Mouse (Mus musculus) heart, embryonic 11.5 days (tissue): Measurements from ENCODE around the gene Opn4. TPM values are rescaled to one million over a fixed set of nuclear protein-coding genes. Genes with fewer than 3 reads are reported as not detected.

Experiments used
- ATAC-seq: fragments of 200-750 bp; cut with Nextera tagmentation; replicated peaks from 2 replicates; pipeline ENCODE4 v1.8.0; 2017; ENCODE audit warnings: moderate library complexity; ENCODE audit not compliant: insufficient number of reproducible peaks, low FRiP score, low TSS enrichment
- H3K27ac ChIP-seq: fragments of 300-500 bp; sonication (generic); 2 replicates; pipeline ENCODE4 v1.5.1; 2014; ENCODE audit warnings: mild to moderate bottlenecking, low read depth, low read length
- H3K27me3 ChIP-seq: fragments of 300-500 bp; sonication (generic); 2 replicates; pipeline ENCODE4 v1.6.1; 2014; ENCODE audit warnings: mild to moderate bottlenecking, low read length, mixed read lengths; ENCODE audit not compliant: control insufficient read depth, insufficient read depth
- H3K36me3 ChIP-seq: fragments of 300-500 bp; sonication (generic); 2 replicates; pipeline ENCODE4 v1.6.1; 2014; ENCODE audit warnings: mild to moderate bottlenecking, low read length, moderate library complexity, mixed read lengths; ENCODE audit not compliant: control insufficient read depth, insufficient read depth
- H3K4me1 ChIP-seq: fragments of 300-500 bp; sonication (generic); 2 replicates; pipeline ENCODE4 v1.6.1; 2014; ENCODE audit warnings: low read length; ENCODE audit not compliant: control insufficient read depth, insufficient read depth
- H3K4me2 ChIP-seq: fragments of 300-500 bp; sonication (generic); 2 replicates; pipeline ENCODE4 v1.6.1; 2014; ENCODE audit warnings: mild to moderate bottlenecking, moderate library complexity
- H3K4me3 ChIP-seq: fragments of 300-500 bp; sonication (generic); 2 replicates; pipeline ENCODE4 v1.5.1; 2014; ENCODE audit warnings: low read depth, low read length
- H3K9ac ChIP-seq: fragments of 300-500 bp; sonication (generic); 2 replicates; pipeline ENCODE4 v1.6.1; 2014; ENCODE audit warnings: mild to moderate bottlenecking, low read depth, low read length, moderate library complexity
- H3K9me3 ChIP-seq: fragments of 300-500 bp; sonication (generic); replicated peaks from 2 replicates; pipeline ENCODE4 v1.6.1; 2016; ENCODE audit warnings: low read length; ENCODE audit not compliant: control insufficient read depth
- WGBS: fragments of 180-500 bp; shearing (Covaris S2); extraction: QIAGEN DNeasy Blood & Tissue Kit; methylation state at CpG from one replicate; pipeline ENCODE4 v1.1.7; 2014; ENCODE audit not compliant: insufficient replicate concordance; 5-methylcytosine and 5-hydroxymethylcytosine counted together
- polyA plus RNA-seq: library from polyadenylated mRNA; unstranded; fragments of >200 nt; fragmentation: Nextera tagmentation; extraction: Ambion mirVana; gene quantifications from 2 replicates; pipeline ENCODE4 v1.2.1, GENCODE M21; 2014

Opn4 gene
- polyA plus RNA-seq, 1 experiment from 2014 or later: 4.2 TPM

- Histone ChIP-seq H3K9ac (no peak overlapping the region), H3K4me3 (no peak overlapping the region), H3K4me1 (peaks cover 8% of the 10 kb centered on the region), H3K9me3 (no peaks in the 10 kb centered on the region), H3K27ac (no peak overlapping the region), H3K36me3 (no peaks in the 10 kb centered on the region), H3K27me3 (peaks cover 12% of the 10 kb centered on the region), H3K4me2 (no peak overlapping the region)
- ATAC-seq: no peak
- 89% methylated on average over 4 of the region's 4 CpGs for WGBS
Measured at GRCm38 (mm10) chr14:34611591-34611990, 11.6 kb upstream of the Opn4 start.

GRCm38 (mm10) chr14:34601910-34602309 is 2.0 kb upstream of the Opn4 start:
- no peak overlapping the region for H3K4me2 ChIP-seq
- H3K9ac ChIP-seq: no peak overlapping the region
- no peaks in the 10 kb centered on the region for H3K36me3 ChIP-seq
- H3K27ac ChIP-seq: no peak overlapping the region
- WGBS: 84% methylated on average over 7 of the region's 7 CpGs
- H3K4me1 ChIP-seq: no peaks in the 10 kb centered on the region
- 0 out of 2 replicates have a peak, but pooled peaks cover 2% of the 10 kb centered on the region for H3K9me3 ChIP-seq
- H3K4me3 ChIP-seq: no peak overlapping the region
- H3K27me3 ChIP-seq: no peaks in the 10 kb centered on the region
- no peak for ATAC-seq

DNA sequence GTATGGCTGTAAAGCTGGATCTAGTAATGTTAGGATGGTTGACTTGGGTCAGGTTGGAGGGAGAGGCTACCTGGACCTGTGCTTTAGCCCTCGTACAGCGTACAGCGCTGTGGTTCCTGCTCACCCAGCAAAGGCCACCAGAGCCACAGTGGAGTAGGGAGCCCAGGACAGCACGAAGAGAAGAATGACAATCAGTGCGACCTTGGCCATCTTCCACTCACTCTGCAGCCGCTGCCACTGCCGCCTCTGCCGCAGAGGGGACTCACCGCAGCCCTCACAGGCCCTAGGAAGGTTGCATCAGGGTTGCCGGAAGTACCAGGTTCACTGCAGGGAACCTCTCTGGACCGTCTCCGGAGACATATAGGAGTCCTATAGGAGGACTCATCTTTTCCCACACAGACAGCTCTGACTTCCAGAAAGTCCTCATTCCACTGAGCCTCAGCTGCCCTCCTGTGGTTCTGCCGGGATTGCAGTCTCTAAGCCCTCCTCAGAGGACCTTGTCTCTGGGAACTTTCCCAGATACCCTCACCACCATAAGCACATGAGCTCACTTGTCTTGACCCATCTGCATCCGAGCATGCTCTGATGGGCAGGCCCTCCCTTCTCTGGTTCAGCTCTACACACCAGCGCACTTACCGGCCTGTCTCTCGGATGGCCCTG is 4.2 kb downstream of the Opn4 start:
- 61% methylated on average over 17 of the region's 17 CpGs for WGBS
- Histone ChIP-seq H3K9ac (no peak overlapping the region; the same call in 1 of the 2 replicates), H3K4me1 (peaks cover 34% of the 10 kb centered on the region), H3K27ac (no peak overlapping the region), H3K9me3 (no peaks in the 10 kb centered on the region), H3K4me2 (0 out of 2 replicates have a peak overlapping the region, but pooled peaks have one; percentile 16), H3K27me3 (no peaks in the 10 kb centered on the region), H3K4me3 (no peak overlapping the region), H3K36me3 (no peaks in the 10 kb centered on the region)
- ATAC-seq: no peak

DNA sequence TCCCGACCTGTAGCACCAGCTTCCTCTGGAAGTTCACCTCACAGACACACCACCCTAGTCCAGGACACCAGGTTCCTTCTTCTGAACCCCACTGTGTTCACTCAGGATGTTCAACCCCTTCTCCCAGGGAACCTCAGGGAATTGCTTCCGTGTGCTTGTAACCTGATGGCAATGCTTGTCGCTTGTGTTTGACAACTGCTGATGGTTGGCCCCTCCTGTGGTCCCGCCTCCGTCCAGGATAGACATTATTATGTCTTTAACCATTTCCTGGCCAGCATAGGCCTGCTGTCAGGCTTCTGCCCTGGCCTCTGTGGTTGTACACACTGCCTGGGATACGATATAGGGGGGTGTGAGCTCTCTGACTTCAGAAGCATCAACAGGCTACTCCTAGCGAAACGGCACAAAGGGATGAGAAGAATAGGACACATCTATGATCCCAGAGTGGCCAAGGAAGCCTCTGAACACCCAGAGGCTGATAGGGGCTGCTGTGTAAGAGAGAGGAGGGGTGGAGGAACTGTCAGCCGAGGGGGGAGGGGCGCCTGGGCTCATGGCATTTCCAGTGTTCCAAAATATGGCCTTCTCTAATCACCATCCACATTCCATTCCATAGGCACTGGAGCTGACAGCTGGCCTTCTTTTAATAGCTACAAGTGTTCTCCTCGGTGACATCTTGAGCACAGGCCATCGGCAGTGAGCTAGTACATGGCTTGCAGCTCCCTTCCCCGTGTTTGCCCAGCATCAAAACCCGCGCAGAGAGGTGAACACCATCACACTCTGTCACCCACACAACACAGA is 8.0 kb downstream of the Opn4 start:
- Histone ChIP-seq H3K4me1 (peaks cover 55% of the 10 kb centered on the region), H3K36me3 (no peaks in the 10 kb centered on the region), H3K9ac (0 out of 2 replicates have a peak overlapping the region, but pooled peaks have one; percentile 35), H3K27ac (peak overlapping the region; percentile 90), H3K4me3 (no peak overlapping the region), H3K9me3 (no peaks in the 10 kb centered on the region), H3K27me3 (no peaks in the 10 kb centered on the region), H3K4me2 (peak overlapping the region; percentile 49)
- 0 out of 2 replicates have a peak, but pooled peaks have one; percentile 13 for ATAC-seq
- 40% methylated on average over 15 of the region's 15 CpGs for WGBS

DNA sequence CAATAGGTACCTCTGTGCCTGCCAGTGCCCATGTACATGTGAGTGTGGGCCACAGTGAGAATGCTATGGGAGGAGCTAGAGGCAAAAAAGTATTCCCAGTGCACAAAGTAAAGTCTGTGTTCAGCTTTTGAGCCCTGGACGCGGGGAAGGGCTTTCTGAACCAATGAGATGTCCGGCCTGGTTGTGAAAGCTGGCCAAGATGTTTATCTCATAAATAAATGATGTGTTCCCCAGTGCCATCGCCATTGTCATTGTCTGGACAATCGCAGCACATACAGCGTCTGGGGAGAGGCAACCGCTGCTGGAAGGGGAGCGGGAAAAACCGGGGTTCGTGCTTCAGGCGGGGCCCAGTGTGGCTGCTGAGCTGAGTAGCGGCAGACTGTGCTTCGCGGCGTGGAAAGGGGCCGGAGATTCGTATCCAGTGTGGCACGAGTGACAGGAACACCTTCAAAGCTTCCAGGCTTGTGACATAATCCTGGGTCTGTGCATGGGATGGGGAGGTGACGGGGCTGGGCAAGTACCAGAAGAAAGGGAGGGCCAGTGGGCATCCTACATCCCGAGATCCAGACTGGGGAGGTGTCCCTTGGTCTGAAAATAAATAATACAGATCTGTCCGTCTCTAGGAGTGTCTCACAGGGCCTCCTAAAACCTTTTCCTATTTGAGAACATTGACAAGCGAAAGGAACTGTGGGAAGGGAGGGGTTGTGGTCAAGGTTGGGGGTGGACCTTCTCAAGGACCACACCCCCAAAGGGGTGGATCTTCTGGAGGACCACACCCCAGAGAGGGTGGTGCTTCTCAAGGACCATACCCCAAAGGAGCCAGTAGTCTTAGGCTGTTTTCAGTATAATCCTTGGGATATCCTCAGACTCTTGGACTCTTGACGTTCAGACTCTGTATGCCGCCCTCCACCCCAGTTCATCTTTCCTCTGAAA is 8.9 kb downstream of the Opn4 start:
- Histone ChIP-seq H3K4me2 (peak overlapping the region; percentile 49), H3K4me1 (peaks cover 57% of the 10 kb centered on the region), H3K9me3 (no peaks in the 10 kb centered on the region), H3K9ac (no peak overlapping the region), H3K36me3 (no peaks in the 10 kb centered on the region), H3K27ac (peak overlapping the region; percentile 90), H3K4me3 (no peak overlapping the region), H3K27me3 (no peaks in the 10 kb centered on the region)
- 57% methylated on average over 24 of the region's 24 CpGs for WGBS
- ATAC-seq: no peak

DNA sequence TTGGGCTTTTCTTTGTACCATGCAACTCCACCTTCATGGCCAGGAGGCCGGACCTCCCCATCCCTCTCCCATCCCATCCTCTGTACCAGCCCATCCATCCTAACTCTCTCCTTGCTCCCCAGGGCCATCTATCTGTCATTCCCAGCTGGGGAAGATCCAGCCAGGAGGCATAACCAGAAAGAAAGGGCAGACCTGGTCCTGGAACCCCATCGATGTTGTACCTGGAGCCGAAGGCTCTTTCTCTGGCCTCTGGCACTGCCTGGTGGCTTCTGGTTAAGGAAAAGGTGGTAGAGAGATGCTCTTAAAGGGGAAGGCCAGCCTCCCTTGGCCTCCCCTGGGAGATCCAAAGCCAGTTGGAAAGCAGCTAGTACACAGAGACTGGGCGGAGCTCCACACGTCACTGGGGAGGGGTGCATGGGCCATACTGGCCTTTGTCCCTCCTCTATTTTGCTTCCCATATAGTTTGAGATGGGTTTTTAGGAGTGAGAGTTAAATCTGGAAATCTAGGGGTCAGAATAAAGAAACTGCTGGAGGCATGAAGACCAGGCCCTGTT is 9.8 kb downstream of the Opn4 start:
- no peak for ATAC-seq
- peaks cover 63% of the 10 kb centered on the region for H3K4me1 ChIP-seq

DNA sequence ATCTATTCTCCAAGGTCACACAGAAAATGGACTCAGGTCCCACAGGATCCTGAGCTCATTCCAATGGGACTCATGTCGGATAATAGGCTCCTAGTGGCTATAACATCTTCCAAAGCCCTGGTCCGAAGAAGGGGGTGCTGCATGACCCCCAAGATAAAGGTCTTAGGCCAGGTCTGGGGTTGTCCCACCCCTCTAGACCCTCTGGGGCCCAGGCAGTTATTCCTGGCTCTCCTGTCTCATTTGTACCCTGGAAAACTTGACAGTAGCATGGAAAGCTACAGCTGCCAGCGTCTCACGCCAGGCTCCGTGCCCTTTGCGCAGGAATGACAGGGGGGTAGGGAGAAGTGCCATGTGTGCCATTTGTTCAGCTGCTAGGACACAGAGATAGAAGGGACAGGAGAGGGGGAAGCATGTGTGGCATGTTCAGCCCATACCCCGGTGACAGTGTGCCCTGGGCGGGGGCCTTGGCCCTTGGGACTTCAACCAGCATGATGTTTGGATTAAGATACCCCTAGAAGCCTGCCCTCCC is 10.7 kb downstream of the Opn4 start:
- peak overlapping the region; percentile 70; the same call in 1 of the 2 replicates for H3K4me2 ChIP-seq
- peak overlapping the region; percentile 94 for H3K27ac ChIP-seq
- H3K9ac ChIP-seq: peak overlapping the region; percentile 11; the same call in 1 of the 2 replicates
- H3K4me1 ChIP-seq: peaks cover 67% of the 10 kb centered on the region
- no peak overlapping the region for H3K4me3 ChIP-seq
- no peak for ATAC-seq
- 91% methylated on average over 8 of the region's 8 CpGs for WGBS
- H3K36me3 ChIP-seq: no peaks in the 10 kb centered on the region
- H3K27me3 ChIP-seq: no peaks in the 10 kb centered on the region
- H3K9me3 ChIP-seq: no peaks in the 10 kb centered on the region

More for the DNA sequence above, 9.8 kb downstream of the Opn4 start:
- Histone ChIP-seq H3K9me3 (no peaks in the 10 kb centered on the region), H3K4me3 (no peak overlapping the region), H3K4me2 (no peak overlapping the region), H3K9ac (no peak overlapping the region), H3K27ac (no peak overlapping the region), H3K36me3 (no peaks in the 10 kb centered on the region), H3K27me3 (no peaks in the 10 kb centered on the region)
- 86% methylated on average over 5 of the region's 5 CpGs for WGBS

- H3K27me3 ChIP-seq: no peaks in the 10 kb centered on the region
- H3K4me2 ChIP-seq: peak within 1 kb of the TSS; percentile 70
- peaks cover 72% of the 10 kb centered on the region for H3K4me1 ChIP-seq
- WGBS: 22% methylated on average over 8 of the region's 8 CpGs
- peak; percentile 65 for ATAC-seq
- peak within 1 kb of the TSS; percentile 44 for H3K4me3 ChIP-seq
- no peaks in the 10 kb centered on the region for H3K36me3 ChIP-seq
- H3K27ac ChIP-seq: peak within 1 kb of the TSS; percentile 94
- H3K9ac ChIP-seq: peak within 1 kb of the TSS; percentile 90
- no peaks in the 10 kb centered on the region for H3K9me3 ChIP-seq
Measured at GRCm38 (mm10) chr14:34588498-34588897, 11.4 kb downstream of the Opn4 start, which contains the start of gene Ldb3. TSS of gene Ldb3 (minus strand) at chr14:34588682.
